Mouse (Mus musculus): Measurements from ENCODE around the gene Prrg2.
"Not testable (repeated sequence)": the region's sequence is repeated elsewhere in the genome, so short reads cannot be mapped to it uniquely, and the experiment has no call there.

Prrg2 gene

DNA sequence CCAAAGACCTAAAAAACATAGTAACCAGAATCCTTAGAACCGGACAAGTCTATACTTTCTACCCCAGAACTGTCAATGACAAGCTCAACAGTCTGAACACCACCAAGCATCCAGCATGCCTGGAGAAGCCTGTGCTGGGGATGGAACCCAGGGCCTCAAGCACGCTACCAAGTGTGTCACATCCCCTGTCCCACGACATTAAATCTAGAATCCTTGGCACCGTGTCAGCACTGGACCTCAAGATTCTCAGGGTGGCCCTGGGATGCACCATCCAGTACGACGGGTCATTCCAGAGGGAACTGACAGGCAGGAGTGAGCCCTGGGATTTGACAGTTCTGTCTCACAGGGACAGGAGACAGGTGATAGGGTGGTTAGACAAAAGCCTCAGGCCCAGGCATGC is 32.5 kb downstream of the Prrg2 start:
- no peak for DNase-seq

- no peak for DNase-seq
These were observed 34.1 kb downstream of the Prrg2 start for GRCm38 (mm10) chr7:45028351-45028750.

DNA sequence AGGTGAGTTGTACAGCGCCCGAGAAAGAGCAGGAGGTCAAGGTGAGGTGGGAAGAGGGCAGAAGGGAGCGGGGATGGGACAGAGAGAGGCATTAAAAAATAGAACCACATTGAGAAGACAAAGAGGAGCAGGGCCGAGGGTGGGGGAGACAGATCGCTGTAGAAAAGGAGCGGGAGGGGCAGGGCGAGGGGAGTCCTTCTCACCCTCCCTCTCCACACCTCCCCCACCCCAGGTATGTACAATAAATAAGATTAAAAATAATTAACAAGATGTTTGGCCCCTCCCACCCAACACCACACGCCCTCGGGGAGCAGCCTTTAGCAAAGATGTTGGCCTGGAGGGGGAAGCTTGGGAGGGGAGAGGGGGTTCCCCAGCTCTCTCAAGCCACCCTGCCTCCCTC is 34.7 kb downstream of the Prrg2 start:
- no peak for DNase-seq

GRCm38 (mm10) chr7:45026256-45026655 is 36.2 kb downstream of the Prrg2 start:
- no peak for DNase-seq

GRCm38 (mm10) chr7:45025601-45026220 is 36.8 kb downstream of the Prrg2 start:
- DNase-seq = no peak

DNA sequence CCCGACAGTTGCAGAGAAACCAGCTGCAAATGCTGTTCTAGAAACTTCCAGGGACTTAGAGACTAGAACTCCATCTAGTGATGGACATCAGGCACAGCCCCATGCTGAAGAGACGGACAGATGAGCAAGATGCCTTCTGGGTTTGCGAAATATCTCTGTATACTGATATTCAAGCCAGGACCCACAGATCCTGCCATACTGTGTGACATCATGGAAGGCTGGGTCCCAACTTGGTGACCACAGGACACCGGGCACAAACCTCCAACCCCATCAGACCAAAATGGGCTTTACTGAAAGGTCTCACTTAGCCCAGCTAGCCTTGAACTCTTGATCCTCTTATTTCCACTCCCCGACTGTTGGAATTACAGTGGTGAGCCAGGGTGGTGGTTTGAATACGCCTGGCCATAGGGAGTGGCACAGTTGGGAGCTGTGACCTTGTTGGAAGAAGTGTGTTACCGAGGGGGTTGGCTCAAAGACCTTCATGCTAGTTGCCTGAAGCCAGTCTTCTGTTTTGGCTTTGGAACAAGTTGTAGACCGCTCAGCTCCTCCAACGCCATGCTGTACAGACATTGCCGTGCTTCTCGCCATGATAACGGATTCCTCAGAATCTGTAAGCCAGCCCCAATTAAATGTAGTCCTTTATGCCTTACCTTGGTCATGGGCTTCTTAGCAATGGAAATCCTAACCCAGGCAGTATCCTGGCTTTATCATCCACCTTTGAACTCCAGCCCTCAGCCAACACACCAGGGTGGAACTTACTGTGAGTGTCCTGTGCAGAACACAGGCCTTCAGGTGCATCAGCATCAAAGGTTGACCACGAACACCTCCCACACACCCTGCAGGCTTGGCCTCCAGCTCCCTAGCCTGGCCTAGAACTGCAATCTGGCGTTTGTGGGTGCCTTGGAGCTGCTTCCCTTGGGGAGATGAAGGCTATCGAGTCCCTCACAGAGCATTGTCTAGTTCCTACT is 37.9 kb downstream of the Prrg2 start:
- DNase-seq = no peak

DNA sequence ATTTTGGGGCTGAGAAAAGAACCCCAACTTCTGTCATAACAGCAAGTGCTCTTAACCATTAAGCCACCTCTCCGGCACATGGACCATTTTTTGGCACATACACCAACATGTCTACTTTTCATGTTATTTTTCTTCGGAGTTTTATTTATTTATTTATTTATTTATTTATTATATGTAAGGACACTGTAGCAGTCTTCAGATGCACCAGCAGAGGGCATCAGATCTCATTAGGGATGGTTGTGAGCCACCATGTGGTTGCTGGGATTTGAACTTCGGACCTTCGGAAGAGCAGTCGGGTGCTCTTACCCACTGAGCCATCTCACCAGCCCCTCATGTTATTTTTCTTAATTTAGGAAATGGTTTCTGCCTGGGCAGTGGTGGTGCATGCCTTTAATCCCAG is 38.8 kb downstream of the Prrg2 start:
- DNase-seq = not testable (repeated sequence)

DNA sequence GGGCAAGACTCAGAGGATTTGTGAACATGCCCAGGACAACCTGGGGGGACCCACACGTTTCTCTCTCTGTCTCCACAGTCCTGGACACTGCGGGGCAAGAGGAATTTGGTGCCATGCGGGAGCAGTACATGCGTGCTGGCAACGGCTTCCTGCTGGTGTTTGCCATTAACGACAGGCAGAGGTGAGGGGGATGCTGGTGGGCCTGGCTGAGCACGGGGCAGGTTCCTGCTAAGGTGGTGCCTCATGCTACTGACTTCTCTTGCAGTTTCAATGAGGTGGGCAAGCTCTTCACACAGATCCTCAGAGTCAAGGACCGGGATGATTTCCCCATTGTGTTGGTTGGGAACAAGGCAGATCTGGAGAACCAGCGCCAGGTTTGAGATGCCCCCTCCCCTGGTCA is 42.3 kb downstream of the Prrg2 start:
- no peak for DNase-seq

DNA sequence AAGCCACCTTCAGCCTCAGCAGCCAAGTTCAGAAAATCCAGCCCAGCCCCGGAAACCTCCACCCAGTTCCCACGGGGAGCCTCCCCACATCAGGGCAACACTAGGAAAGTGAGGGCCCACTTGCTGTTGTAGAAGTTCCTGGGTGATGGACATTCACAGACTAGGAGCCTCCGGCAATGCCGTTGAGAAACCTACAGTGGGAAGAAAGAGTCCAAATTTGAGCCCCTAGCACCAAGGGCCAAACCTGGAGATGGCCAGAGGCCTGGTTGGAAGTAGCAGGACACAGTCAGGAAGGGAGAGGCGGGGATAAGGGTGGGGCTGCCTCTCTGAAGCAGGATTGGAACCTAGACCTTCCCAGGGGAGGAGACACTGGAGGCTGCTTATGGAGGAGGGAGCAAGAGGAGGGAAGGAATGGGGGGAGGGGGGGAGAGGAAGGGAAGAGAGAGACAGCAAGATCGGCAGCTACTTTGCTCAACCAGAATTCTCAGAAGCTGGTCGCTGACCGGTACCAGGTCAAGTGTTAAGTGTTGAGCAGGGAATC is 43.4 kb downstream of the Prrg2 start:
- DNase-seq = no peak

GRCm38 (mm10) chr7:45017242-45018061 is 45.0 kb downstream of the Prrg2 start, which contains the start of gene Rras:
Gene Rras, plus strand, starts transcription at chr7:45017961.
- DNase-seq = peak; percentile 85

- no peak for DNase-seq
These were observed 45.7 kb downstream of the Prrg2 start for GRCm38 (mm10) chr7:45016761-45017160.

DNA sequence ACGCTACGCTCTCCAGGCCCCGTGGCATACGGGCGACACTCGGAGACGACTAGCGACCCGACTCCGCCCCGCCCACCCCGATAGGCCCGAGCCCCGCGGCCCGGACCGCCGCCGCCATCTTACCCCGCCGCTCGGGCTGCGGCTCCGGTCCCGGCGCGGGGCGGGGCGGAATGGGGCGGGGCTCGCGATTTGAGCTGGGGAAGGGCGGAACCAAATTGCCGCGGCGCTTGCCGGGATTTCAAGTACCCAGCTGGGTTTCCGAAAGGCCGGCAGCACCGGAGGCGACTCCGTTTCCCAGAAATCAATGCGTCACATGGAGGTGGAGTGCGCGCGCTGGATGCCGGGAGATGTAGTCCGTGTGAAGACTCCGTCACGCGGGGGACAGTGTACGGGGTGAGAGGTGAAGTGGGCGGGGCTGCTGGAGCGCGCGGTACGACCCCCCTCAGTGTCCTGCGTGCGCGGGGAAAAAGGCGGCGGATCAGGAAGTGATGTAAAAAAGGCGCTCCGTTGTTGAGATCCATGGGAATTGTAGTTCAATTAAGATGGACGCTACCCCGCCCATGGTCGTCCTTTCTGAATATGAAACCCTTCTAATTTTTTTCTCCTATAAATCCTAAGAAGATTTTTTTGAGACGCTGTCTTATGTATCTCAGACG is 46.4 kb downstream of the Prrg2 start, which contains the start of gene Scaf1:
Scaf1 (minus strand) TSS at position 407 of the 656 bp plus-strand sequence.
- peak; percentile 100 for DNase-seq

DNA sequence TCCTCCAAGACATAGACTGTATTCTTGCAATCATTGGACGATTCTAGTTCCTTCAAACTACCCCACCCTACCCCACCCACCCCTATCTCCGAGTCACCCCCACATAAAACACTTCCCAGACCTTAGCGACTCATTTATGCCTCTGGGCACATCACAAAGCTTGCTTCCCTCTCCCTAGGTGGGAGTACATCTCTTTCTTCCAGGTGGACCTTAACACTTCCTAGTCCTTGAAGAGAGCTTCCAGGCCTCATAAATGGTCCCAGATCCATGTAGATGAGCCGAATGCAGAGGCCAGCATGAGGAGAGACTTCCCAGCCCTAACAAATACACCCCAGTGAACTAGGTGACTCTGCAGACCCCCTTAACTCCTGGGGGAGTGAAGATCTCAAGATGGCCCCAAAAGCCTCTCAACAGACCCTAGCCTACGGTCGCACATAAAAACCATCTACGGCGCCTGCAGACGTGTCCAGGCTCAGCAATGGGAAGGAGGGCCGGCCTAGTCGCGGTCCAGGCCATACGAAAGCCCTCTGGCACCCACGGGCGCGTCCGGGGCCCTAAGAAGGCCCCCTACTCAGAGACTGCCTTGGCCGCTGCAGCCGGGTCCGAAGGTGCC is 47.0 kb downstream of the Prrg2 start:
- no peak for DNase-seq

- peak in 1 of 2 experiments; percentile 4 for DNase-seq
These were observed 48.4 kb downstream of the Prrg2 start for GRCm38 (mm10) chr7:45014096-45014451.

- DNase-seq = peak in 1 of 2 experiments; percentile 3
These were observed 48.9 kb downstream of the Prrg2 start for GRCm38 (mm10) chr7:45013366-45014095.

DNA sequence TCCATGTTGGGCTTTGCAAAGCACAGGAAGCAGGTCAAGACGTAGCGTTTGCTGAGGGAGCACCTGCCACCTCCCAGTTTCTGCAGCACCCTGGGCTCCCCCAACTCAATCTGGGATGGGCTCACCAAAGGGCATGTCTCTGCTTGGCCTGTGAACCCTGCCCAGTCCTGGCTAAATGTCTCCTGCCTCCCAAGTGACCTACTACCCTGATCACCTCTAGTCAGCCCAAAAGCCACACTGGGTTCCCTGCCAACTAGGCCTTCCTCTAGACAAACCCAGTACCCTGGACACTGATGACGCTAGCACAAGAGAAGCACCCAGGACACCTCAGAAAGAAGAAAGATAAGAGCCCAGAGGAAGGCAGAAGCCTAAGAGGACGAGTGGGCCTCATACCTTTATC is 49.7 kb downstream of the Prrg2 start:
- peak in 1 of 2 experiments; percentile 7 for DNase-seq

DNA sequence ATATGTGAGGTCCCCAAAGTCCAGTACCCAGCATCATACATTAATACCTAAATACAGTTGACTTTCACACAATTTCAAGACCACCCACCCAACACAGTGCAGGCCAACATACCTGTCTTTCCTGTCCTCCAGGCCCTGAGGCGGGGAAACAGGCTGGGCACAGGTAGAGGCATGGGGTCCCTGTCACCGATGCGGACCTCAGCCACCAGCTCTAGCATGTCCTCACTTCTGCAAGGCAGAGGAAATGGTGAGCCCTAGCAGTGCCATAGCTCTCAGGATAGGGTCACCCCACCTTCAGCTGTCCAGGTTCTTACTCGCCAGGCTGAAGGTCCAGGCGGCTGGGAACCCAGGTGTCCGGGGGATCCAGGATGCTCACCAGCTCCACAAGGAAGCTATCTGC is 50.5 kb downstream of the Prrg2 start:
- peak in 1 of 2 experiments; percentile 4 for DNase-seq

DNA sequence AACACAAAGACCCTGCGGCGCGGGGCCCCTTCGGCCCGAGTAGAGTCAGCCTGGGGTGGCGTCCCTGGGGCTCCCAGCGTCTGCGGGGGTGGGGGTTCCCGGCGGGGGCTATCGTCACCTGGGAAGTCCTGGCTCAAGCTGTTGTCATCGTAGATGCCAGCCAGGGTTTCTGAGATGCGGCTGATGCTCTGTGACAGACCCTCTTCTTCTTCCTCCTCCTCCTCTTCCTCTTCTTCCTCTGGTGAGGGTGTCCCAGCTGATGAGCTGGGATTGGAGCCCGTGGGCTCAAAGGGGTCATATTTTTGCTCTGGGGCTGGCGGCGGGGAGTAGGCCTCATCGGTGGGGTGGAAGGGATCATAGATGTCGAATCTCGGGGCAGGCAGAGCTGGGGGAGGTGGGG is 54.1 kb downstream of the Prrg2 start:
- DNase-seq = peak in 1 of 2 experiments; percentile 8

- peak in 1 of 2 experiments; percentile 2 for DNase-seq
These were observed 54.6 kb downstream of the Prrg2 start for GRCm38 (mm10) chr7:45007846-45008245.

- DNase-seq = peak in 1 of 2 experiments; percentile 3
These were observed 55.3 kb downstream of the Prrg2 start for GRCm38 (mm10) chr7:45007141-45007540.

GRCm38 (mm10) chr7:45006503-45006902 is 56.0 kb downstream of the Prrg2 start:
- DNase-seq = no peak

Measured in cerebellum, postnatal 10 days (tissue).